Mouse (Mus musculus): ENCODE data around the gene C1qa.
A peak's percentile ranks its signal among the peaks of the same experiment; 100 is the strongest.

Gene C1qa

GRCm38 (mm10) chr4:136898637-136899036 is at the start of gene C1qa:
TSS of gene C1qa (minus strand) at chr4:136898803.
- no peak for DNase-seq (ENCODE audit: low read depth, low spot score)

DNA sequence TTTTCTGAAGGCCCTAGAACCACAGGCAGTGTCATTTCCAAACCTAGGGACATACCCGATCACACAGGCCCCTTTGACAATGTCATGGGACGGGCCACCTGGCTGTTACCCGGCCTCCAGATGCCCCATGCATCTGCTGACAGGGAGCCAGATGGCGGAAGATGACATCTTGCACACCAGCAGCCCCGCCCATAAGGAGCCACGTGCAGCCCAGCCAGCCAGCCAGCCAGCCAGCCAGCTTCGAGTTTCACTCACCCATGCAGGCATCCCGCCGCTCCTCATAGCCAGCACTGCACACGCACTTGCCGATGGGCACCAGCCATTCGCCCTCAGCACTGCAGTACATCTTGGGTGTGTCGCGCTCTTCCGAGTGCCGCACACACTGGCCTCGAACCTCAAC is 46.8 kb upstream of the C1qa start:
- no peak for DNase-seq (ENCODE audit: low read depth, low spot score)

- no peak for DNase-seq (ENCODE audit: low read depth, low spot score)
Observed at GRCm38 (mm10) chr4:136944558-136945350, 46.2 kb upstream of the C1qa start.

DNA sequence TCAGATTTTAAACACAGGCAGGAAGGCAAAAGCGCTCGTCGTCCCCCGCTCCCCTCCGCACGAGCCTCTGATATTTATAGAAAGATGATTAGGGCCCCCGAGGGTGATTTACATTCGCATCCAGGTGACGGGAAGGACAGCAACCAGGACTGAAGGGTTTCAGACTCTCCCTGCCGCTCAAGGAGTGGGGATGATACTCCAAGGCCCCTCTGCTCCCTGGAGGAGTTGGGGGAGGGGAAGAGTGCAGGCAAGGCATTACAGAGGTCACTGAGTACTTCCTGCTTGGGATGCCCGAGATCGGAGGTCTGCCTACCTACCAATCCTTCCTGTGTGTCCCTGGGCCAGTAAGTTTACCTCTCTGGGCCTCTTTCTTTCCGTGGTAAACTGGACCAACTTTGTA is 44.6 kb upstream of the C1qa start:
- DNase-seq (ENCODE audit: low read depth, low spot score): peak; percentile 23

GRCm38 (mm10) chr4:136942761-136943160 is 44.2 kb upstream of the C1qa start:
- no peak for DNase-seq (ENCODE audit: low read depth, low spot score)

DNA sequence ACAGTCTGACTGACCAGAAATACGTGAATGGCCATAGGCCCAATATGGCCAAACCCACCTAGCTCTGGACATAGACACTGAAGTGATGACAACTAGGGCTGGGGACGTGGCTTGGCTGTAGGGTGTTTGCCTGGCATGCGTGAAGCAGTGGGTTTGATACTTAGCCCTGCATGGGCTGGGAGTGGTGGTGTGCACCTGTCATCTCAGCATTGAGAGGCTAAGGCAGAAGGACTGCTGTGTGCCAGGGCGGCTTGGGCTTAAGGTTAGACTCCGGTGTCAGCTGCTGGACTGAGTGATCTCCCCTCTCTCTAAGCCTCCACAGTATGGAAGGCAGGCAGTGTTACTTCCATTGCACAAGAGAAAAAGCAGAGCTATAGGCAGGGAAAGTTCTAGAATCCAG is 39.3 kb upstream of the C1qa start:
- DNase-seq (ENCODE audit: low read depth, low spot score): no peak

DNA sequence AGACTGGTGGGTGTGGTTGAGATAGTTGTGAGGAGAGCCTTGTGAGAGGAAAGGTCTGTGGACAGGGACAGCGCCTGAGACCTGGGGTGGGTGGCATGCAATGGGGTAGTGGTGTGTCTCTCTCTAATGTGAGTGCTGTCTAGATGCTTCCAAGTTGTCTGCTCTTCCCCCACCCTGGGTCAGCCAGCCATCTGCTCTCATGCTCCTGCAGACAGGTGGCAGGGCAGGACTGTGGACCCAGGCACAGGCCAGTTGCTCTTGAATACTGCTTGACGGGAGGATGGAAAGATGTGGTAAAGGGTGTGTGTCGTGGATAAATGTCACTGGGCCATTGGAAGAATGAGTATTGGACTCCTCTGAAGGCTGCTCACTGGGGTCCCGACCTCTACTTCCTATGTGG is 38.7 kb upstream of the C1qa start:
- DNase-seq (ENCODE audit: low read depth, low spot score): no peak

- DNase-seq (ENCODE audit: low read depth, low spot score): no peak
Observed at GRCm38 (mm10) chr4:136934746-136935613, 36.4 kb upstream of the C1qa start.

GRCm38 (mm10) chr4:136930474-136930873 is 31.9 kb upstream of the C1qa start:
- no peak for DNase-seq (ENCODE audit: low read depth, low spot score)

GRCm38 (mm10) chr4:136928928-136929327 is 30.3 kb upstream of the C1qa start:
- peak; percentile 86 for DNase-seq (ENCODE audit: low read depth, low spot score)

DNA sequence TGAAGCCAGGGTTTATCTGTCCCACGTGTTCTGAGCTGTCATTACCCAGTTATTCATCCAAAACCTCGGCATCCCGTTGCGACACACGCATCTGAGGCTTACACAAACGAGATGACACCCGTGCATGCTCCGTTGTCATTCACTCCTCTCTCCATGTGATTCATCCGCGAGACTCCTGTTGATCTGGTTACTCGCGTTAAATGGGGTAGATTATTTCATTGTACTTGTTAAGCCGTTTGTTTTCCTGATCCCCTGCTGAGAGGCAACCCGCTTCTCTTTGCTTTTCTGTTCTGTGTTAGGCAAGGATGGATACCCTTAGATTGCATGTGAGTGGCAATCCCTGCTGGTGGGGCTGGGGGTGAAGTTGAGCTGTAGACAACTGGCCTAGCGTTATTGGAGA is 27.2 kb upstream of the C1qa start:
- DNase-seq (ENCODE audit: low read depth, low spot score): no peak

DNA sequence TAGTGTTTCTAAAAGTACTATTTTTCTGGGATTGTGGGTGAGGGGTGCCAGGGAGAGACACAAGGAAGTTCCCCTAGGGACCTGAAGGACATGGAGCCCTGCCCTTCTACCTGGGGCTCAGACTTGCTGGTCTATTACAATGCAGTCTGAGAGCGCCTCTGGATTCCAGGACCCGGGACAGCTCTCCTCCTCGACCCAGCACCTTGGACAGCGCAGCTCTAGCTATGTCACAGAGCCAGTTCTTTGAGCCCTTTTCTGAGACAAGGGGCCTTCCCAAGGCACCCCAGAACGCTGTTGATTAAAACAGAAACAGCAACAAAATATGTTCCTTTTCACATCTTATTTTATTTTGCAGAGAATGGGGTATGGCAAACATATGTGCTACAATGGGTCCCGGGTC is 25.9 kb upstream of the C1qa start:
- DNase-seq (ENCODE audit: low read depth, low spot score): peak; percentile 62

DNA sequence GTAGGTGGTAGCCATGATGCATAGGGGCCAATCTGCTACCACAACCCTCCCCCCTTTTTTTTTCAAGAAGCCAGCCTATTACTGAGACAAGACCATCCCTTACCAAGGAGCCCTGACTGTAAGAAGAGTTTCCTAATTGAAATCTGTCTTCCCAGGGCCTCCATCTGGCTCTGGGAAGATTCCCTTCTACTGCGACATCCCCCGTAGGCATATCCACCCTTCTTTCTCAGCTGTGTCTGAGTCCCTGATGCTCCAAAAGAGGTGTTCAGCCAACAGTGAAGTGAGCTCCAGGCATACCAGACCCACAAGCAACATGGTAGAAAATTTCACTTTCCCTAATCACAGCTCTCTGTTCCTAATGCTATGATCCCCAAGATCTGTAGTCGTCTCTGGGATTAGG is 20.9 kb upstream of the C1qa start:
- no peak for DNase-seq (ENCODE audit: low read depth, low spot score)

DNA sequence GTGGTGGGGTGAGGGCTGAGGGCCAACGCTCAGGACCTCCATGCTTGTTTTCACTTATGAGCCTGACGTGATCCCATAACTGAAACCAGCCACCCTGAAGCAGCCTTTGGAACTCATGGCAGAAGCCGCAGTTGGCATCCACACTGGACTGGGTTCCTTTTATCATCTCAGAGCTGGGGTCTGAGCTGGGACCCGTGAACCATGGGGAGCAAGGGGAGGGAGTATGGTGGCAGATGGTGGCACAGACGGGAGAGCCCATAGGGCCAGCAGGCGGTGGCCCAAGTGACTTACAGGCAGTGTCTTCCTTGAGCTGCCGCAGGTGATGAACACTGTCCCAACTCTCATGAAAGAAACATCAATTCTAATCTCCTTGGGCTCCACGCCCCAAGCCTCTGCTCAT is 20.2 kb upstream of the C1qa start:
- no peak for DNase-seq (ENCODE audit: low read depth, low spot score)

DNA sequence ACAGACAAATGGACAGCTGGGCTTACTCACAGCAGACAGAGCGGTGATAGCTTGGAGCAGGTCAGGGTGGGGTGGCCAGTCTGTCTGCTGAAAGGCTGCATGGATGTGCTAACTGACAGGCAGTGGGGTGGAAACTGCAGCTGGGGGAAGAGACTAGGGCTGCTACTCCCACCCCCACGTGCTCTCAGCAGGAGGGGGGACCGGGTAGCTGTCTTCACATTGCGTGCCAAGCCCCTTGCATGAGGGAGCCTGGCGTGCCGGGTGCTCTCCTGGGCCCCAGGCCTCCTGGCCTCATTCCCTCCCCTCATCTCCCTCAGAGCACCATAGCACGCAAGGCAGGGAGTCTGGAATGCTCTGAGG is 18.5 kb upstream of the C1qa start:
- DNase-seq (ENCODE audit: low read depth, low spot score): no peak

DNA sequence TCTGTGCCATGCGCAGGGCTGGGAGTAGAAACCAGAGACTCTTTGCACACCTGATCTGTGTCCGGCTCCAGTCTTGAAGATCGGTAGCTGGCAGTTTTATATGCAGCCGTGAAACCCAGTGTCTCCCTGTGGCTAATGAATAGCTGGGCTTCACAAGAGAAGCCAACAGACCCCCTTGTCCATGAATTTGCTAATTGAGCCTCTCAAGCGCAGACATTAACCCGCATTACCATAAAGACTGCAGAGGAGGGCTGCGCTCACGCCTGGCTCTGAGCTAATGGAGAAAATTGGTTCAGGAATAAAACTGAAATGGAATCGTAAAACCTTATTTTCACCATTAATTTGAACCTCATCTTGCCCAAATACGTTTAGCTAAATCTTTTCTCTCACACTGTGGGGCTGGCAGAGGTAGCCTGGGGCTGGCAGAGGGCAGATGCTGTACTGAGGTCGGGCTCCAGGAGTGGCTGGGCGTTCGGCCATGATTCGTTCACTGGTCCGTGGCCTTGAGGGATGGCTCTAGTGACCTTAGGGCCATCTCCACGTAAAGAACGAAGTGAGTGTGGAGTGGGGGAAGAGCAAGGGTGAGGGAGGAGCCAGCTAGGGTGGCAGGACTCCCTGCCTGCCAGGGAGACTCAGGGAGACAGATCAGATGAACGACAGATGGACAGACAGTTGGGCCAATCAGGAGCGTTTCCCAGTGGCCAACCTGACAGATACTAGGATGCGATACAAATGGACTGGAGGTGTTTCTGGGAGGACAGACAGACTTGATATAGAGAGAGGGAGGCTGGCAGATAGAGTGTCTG is 18.0 kb upstream of the C1qa start:
- DNase-seq (ENCODE audit: low read depth, low spot score): no peak

DNA sequence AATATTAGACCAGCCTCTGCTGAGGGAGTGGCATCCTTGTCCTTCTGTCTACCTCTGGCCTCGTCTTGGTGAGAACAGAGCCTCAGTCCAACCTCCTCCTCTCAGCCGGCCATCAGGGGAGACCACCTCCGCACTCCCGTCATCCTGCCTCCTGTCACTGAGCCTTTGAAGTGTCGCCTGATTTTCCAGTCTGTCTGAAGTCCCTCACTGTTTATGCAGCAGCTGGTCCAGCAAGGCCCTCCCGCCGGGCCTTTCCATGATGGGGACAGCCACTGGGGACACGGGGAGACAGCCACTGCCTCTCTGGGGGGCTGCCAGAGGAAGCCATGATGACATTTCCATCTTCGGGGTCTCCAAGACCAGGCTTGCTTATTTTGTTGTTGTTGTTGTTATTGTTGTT is 14.2 kb upstream of the C1qa start:
- DNase-seq (ENCODE audit: low read depth, low spot score): no peak

- DNase-seq (ENCODE audit: low read depth, low spot score): no peak
Observed at GRCm38 (mm10) chr4:136911804-136912203, 13.2 kb upstream of the C1qa start.

- DNase-seq (ENCODE audit: low read depth, low spot score): no peak
Observed at GRCm38 (mm10) chr4:136911211-136911646, 12.6 kb upstream of the C1qa start.

GRCm38 (mm10) chr4:136907809-136908208 is 9.2 kb upstream of the C1qa start:
- no peak for DNase-seq (ENCODE audit: low read depth, low spot score)

DNA sequence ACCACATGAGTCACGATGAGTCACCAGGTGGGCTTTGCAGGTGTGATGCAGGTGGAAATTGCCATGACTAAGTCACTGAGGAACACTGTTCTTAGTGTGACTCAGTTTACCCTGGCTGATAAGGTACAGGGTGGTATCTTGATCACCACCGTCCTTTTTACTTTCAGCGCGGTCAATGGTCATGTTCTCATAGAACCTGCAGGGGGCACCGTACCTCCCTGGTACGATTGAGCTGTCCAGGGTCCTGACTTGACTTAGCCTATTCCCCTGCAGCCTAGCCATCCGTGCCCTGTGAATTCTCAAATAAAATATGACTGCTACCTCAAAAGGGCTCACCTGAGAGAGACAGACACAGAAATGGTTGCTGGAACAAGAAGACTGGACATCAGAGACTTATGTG is 8.4 kb upstream of the C1qa start:
- DNase-seq (ENCODE audit: low read depth, low spot score): peak; percentile 81
